Mouse (Mus musculus) hindbrain, embryonic 16.5 days (tissue): Measurements from ENCODE around the gene Bloc1s1. TPM values are rescaled to one million over a fixed set of nuclear protein-coding genes. Genes with fewer than 3 reads are reported as not detected.

ENCODE experiments used
- ATAC-seq: fragments of 200-750 bp; cut with Nextera tagmentation; 2 replicates; pipeline ENCODE4 v1.8.0; 2017; ENCODE audit warnings: moderate TSS enrichment, moderate library complexity
- H3K27ac ChIP-seq: fragments of 300-500 bp; sonication (generic); 2 replicates; pipeline ENCODE4 v1.5.1; 2014; ENCODE audit warnings: low read depth, mild to moderate bottlenecking, control low read depth, low read length, moderate library complexity
- H3K27me3 ChIP-seq: fragments of 300-500 bp; sonication (generic); replicated peaks from 2 replicates; pipeline ENCODE4 v1.6.1; 2014; ENCODE audit warnings: low read length; ENCODE audit not compliant: control insufficient read depth, insufficient read depth
- H3K36me3 ChIP-seq: fragments of 300-500 bp; sonication (generic); 2 replicates; pipeline ENCODE4 v1.6.1; 2014; ENCODE audit warnings: mild to moderate bottlenecking, low read length, moderate library complexity, mixed read lengths; ENCODE audit not compliant: control insufficient read depth, insufficient read depth
- H3K4me1 ChIP-seq: fragments of 300-500 bp; sonication (generic); 2 replicates; pipeline ENCODE4 v1.6.1; 2014; ENCODE audit warnings: low read depth, low read length; ENCODE audit not compliant: control insufficient read depth, insufficient read depth
- H3K4me2 ChIP-seq: fragments of 300-500 bp; sonication (generic); 2 replicates; pipeline ENCODE4 v1.6.1; 2014; ENCODE audit warnings: mild to moderate bottlenecking, low read length, control low read depth, moderate library complexity
- H3K4me3 ChIP-seq: fragments of 300-500 bp; sonication (generic); 2 replicates; pipeline ENCODE4 v1.5.1; 2014; ENCODE audit warnings: mild to moderate bottlenecking, low read length, control low read depth, moderate library complexity
- H3K9ac ChIP-seq: fragments of 300-500 bp; sonication (generic); 2 replicates; pipeline ENCODE4 v1.6.1; 2014; ENCODE audit warnings: low read depth, mild to moderate bottlenecking, control low read depth, low read length, moderate library complexity
- H3K9me3 ChIP-seq: fragments of 300-500 bp; sonication (generic); 2 replicates; pipeline ENCODE4 v1.6.1; 2014; ENCODE audit warnings: mild to moderate bottlenecking, low read length, moderate library complexity; ENCODE audit not compliant: control insufficient read depth
- WGBS: fragments of 180-500 bp; shearing (Covaris S2); extraction: QIAGEN DNeasy Blood & Tissue Kit; methylation state at CpG from one replicate; pipeline ENCODE4 v1.1.7; 2014; 5-methylcytosine and 5-hydroxymethylcytosine counted together
- polyA plus RNA-seq: library from polyadenylated mRNA; unstranded; fragments of >200 nt; fragmentation: Nextera tagmentation; extraction: Ambion mirVana; gene quantifications from 2 replicates; pipeline ENCODE4 v1.2.1, GENCODE M21; 2015

The Bloc1s1 gene
- polyA plus RNA-seq, 1 experiment from 2014 or later, result 278 TPM

DNA sequence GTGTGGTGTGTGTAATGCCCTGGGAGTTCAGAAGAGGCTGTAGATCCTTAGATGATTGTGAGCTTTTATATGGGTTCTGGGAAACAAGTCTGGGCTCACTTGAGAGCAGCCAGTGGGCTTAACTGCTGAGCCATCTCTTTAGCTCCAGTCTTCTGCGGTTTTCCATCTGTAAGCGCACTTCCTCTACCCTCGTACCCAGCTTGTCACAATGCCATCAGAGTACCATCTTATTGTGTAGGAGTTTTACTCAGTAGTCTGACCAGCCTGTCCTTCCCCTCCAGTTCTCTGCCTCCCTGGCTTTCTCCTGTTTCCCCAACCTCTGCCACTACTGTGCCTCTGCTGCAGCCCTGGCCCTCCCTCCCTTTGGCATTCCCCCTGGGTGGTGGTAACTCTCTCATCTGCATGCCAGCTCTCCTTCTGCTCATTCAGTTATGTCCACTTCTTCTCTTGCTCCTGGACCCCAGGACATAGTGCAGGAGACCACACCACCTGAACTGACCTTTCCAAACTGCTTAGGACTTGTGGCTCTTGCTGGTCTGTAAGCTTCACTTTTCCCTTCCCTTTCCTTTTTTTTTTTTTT, 21.3 kb downstream of the Bloc1s1 start:
- H3K9me3 ChIP-seq, result no peaks in the 10 kb centered on the region
- no peak overlapping the region for H3K27ac ChIP-seq
- no peak overlapping the region for H3K4me3 ChIP-seq
- H3K27me3 ChIP-seq, result no peaks in the 10 kb centered on the region
- 84% methylated on average over 3 of the region's 3 CpGs for WGBS
- H3K4me2 ChIP-seq, result no peak overlapping the region
- H3K9ac ChIP-seq, result no peak overlapping the region
- no peaks in the 10 kb centered on the region for H3K36me3 ChIP-seq
- H3K4me1 ChIP-seq, result no peaks in the 10 kb centered on the region
- no peak for ATAC-seq

DNA sequence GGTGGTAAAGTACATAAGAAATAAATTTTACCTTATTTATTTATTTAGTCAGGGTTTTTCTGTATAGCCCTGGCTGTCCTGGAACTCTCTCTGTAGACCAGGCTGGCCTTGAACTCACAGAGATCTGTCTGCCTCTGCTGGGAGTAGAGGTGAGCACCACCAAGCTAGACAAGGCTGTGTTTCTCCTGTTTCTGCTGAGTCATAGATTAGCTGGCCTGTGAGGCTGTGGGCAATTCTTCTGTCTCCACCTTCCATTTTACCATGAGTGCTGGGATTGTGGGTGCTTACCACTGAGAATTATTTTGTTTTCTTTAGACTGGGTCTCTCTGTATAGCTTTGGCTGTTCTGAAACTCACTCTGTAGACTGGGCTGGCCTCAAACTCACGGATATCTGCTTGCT, 22.4 kb downstream of the Bloc1s1 start:
- Histone ChIP-seq H3K27me3 (no peaks in the 10 kb centered on the region), H3K4me2 (no peak overlapping the region), H3K9ac (no peak overlapping the region), H3K9me3 (no peaks in the 10 kb centered on the region), H3K4me1 (no peaks in the 10 kb centered on the region; the same call in 1 of the 2 replicates), H3K27ac (no peak overlapping the region), H3K36me3 (no peaks in the 10 kb centered on the region), H3K4me3 (no peak overlapping the region)
- ATAC-seq, result no peak
- 89% methylated on average over 1 of the region's 1 CpGs for WGBS

DNA sequence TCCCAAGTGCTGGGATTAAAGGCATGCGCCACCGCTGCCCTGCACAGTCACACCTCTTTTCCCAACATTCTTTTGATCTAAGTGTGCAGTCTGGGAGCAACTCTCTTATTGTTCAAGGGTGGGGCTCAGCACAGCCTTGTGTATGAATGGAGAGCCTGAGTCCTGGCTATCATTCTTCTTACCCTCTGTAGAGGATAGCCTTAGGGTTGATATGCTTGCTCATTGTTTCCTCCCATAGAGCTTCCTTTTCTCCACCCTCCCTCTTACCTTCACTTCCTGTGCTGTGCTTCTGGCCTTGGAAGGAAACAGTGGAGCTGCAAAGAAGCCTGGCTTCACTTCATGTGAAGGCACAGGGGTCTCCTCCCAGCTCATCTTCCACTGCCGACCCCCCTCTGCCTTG, 23.1 kb downstream of the Bloc1s1 start, which contains the start of gene Cd63:
TSS of gene Cd63 (plus strand) at position 292 of the 400 bp plus-strand sequence.
- Histone ChIP-seq H3K4me3 (no peak within 1 kb of the TSS), H3K4me2 (no peak within 1 kb of the TSS), H3K4me1 (no peaks in the 10 kb centered on the region; the same call in 1 of the 2 replicates), H3K9ac (no peak within 1 kb of the TSS), H3K36me3 (no peaks in the 10 kb centered on the region), H3K9me3 (no peaks in the 10 kb centered on the region), H3K27ac (no peak within 1 kb of the TSS), H3K27me3 (no peaks in the 10 kb centered on the region)
- no peak for ATAC-seq
- WGBS, result 83% methylated on average over 3 of the region's 3 CpGs

DNA sequence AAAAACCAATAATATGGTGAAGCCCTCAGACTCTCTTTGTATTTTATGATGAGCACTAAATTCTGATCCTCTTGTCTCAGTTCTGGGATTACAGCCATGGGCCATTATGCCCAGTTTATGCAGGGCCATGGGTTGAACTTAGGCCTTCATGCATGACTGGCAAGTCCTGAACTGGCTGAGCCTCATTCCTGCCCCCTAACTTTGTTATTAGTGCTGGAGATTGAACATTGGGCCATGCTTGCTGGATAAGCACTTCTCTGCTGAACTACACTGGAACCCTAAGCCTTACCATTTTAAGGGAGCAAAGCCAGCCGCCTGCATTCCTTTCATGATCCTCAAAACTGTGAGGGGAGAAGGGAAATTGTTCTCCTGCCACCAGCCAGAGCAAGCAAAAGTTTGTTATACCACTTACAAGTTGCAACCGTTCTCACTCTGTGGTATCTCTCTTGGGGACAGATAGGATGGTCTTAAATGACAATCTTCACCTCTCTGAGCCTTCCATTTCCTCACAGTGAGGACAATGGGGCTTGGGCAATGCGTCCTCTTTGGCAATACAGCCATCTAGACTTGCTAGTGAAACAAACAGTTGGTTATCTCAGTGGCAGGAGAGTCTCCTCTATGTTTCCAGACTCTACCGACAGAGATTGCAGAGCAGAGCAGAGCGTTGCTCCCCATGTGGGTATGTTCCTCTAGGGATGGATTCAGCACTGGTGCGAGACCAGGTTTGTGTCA, 23.9 kb downstream of the Bloc1s1 start:
- no peak overlapping the region for H3K4me2 ChIP-seq
- no peak overlapping the region for H3K4me3 ChIP-seq
- no peaks in the 10 kb centered on the region for H3K27me3 ChIP-seq
- no peak overlapping the region for H3K9ac ChIP-seq
- no peaks in the 10 kb centered on the region for H3K36me3 ChIP-seq
- ATAC-seq, result no peak
- no peaks in the 10 kb centered on the region for H3K9me3 ChIP-seq
- no peaks in the 10 kb centered on the region; the same call in 1 of the 2 replicates for H3K4me1 ChIP-seq
- WGBS, result 86% methylated on average over 6 of the region's 6 CpGs
- H3K27ac ChIP-seq, result no peak overlapping the region

DNA sequence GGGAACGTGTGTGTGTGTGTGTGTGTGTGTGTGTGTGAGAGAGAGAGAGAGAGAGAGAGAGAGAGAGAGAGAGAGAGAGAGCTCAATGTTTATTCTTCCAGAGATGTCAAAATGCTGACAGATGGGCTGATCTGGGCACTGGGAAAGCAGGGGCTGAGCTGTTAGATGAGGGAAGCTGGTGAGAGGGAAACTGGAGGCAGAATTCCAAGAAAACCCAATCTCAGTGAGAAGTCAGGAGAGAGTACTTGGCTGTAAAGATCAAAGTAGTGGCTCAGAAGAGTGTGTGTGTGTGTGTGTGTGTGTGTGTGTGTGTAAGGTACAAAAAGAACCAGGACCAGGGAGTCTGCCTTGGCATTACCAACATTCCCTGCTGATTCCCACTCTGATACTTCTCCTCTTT, 26.3 kb downstream of the Bloc1s1 start:
- 10% methylated on average over 1 of the region's 1 CpGs for WGBS
- Histone ChIP-seq H3K4me1 (peaks cover 4% of the 10 kb centered on the region), H3K27me3 (no peaks in the 10 kb centered on the region), H3K36me3 (no peaks in the 10 kb centered on the region), H3K9ac (no peak overlapping the region), H3K27ac (no peak overlapping the region), H3K4me2 (no peak overlapping the region), H3K4me3 (no peak overlapping the region), H3K9me3 (no peaks in the 10 kb centered on the region)
- ATAC-seq, result no peak

DNA sequence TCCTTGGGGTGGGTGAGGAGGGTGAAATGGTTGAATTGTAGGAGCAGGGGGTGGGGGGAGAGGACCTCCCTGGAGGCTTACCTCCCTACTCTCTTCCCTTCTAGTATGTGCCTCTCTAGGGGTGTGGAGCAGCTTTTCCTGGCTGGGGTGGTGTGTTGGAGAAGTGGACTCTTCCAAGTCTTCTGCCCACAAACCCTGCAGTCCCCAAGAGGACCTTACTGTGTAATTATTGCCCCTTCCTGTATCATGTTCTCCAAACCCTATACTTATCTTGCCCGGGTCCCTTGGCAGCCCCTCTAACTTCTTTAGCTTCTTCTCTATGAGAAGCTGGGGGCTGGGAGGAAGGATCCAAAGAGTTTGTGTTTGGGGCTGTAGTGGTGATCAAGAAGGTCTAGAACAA, 27.0 kb downstream of the Bloc1s1 start:
- H3K36me3 ChIP-seq, result no peaks in the 10 kb centered on the region
- 48% methylated on average over 1 of the region's 1 CpGs for WGBS
- no peaks in the 10 kb centered on the region for H3K9me3 ChIP-seq
- H3K4me3 ChIP-seq, result no peak overlapping the region
- H3K4me1 ChIP-seq, result peaks cover 7% of the 10 kb centered on the region
- H3K27ac ChIP-seq, result no peak overlapping the region; the same call in 1 of the 2 replicates
- H3K4me2 ChIP-seq, result peak overlapping the region; percentile 44
- no peaks in the 10 kb centered on the region for H3K27me3 ChIP-seq
- no peak for ATAC-seq
- no peak overlapping the region for H3K9ac ChIP-seq

DNA sequence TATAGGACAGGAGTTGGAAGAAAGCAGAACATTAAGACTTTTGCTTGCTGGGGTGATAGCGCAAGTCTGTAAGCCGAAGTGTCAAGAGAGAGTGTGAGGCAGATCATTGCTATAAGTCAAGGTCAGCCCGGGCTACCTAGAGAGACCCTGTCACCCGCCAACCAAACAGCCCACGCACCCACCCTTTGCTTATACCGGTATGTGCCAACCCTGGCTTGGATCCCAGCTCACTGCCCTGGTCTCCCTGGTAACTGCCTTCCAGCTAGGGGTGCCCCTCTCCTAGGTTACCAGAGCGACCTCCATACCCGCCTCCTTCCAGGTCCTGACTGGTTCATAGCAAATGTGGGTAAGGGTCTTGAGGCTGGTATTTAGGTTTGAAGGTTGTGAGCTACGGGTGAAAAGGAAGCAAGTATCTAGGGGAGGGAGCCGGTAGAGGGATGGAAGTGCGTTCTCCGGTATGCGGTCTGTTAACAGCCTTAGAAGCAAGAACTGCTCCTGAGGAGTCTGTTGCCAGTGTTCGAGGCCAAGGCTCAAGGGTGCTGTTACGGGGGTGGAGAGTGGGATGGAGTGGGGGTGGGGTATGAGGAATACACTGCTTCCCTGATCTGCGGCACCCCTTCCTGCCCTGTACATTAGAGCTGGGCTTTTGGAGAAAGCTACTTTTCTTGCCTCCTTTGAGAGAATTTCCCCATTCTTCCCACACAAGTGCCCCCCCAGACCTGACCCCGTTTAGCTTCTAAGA, 27.7 kb downstream of the Bloc1s1 start:
- Histone ChIP-seq H3K9ac (no peak overlapping the region), H3K27ac (peak overlapping the region; percentile 57; the same call in 1 of the 2 replicates)

DNA sequence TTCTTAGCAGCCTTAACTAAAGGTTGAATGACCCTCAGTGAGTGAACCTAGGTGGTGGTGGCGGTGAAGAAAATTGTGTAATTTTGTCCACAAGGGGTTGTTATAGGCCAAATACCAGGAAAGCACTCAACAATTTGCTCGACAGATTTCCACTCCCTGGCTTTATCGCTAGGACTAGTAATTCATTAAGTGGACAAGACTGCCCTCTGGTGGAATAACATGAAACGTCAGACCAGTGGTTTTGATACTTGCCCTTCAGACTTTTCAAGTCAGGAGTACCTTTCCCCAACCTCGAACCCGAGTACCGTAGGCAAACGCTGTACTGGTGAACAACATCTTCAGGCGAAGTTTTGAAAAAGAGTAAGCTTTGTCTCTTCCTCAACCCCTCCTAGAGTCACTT, 28.4 kb downstream of the Bloc1s1 start:
- Histone ChIP-seq H3K4me1 (peaks cover 8% of the 10 kb centered on the region), H3K27ac (peak overlapping the region; percentile 57; the same call in 1 of the 2 replicates), H3K4me3 (no peak overlapping the region), H3K4me2 (peak overlapping the region; percentile 44), H3K9me3 (no peaks in the 10 kb centered on the region), H3K27me3 (no peaks in the 10 kb centered on the region), H3K36me3 (no peaks in the 10 kb centered on the region), H3K9ac (no peak overlapping the region)
- 0% methylated on average over 9 of the region's 9 CpGs for WGBS
- no peak for ATAC-seq

More for the DNA sequence above, 27.7 kb downstream of the Bloc1s1 start:
- no peaks in the 10 kb centered on the region for H3K36me3 ChIP-seq
- no peaks in the 10 kb centered on the region for H3K9me3 ChIP-seq
- peak overlapping the region; percentile 19 for H3K4me3 ChIP-seq
- peak overlapping the region; percentile 44 for H3K4me2 ChIP-seq
- ATAC-seq, result peak; percentile 76
- peaks cover 7% of the 10 kb centered on the region for H3K4me1 ChIP-seq
- WGBS, result 2% methylated on average over 17 of the region's 17 CpGs
- no peaks in the 10 kb centered on the region for H3K27me3 ChIP-seq

DNA sequence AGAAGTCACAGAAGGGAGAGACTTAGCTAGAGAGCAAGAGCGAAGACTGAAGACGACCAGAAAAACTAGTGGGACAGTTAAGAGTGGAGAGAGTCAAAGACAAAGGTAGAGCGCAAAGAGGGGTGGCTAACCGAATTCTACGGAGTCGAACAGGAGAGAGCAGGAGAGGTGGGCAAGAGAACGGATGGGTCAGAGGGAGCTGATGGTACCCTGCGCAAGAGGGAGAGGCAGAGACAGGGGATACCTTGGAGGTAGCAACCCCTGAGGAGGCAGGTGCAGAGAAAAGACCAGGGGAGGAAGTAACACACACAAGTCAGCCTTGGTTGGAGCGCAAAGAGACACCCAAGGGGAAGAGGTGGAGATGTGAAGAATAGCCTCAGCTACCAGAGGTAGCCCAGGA, 31.6 kb downstream of the Bloc1s1 start:
- peak overlapping the region; percentile 91 for H3K4me3 ChIP-seq
- H3K4me1 ChIP-seq, result peaks cover 26% of the 10 kb centered on the region
- H3K36me3 ChIP-seq, result no peaks in the 10 kb centered on the region
- H3K9me3 ChIP-seq, result no peaks in the 10 kb centered on the region
- peak; percentile 9; the same call in 1 of the 2 replicates for ATAC-seq
- peak overlapping the region; percentile 94 for H3K27ac ChIP-seq
- no peaks in the 10 kb centered on the region for H3K27me3 ChIP-seq
- under 1% methylated on average over 9 of the region's 9 CpGs for WGBS
- peak overlapping the region; percentile 59 for H3K4me2 ChIP-seq
- peak overlapping the region; percentile 88 for H3K9ac ChIP-seq
